Mouse (Mus musculus) stomach, postnatal 0 days (tissue): ENCODE results near the gene Prss35. TPM values are rescaled to one million over a fixed set of nuclear protein-coding genes. Genes with fewer than 3 reads are reported as not detected.

Experiments
- ATAC-seq: fragments of 200-750 bp; cut with Nextera tagmentation; 2 replicates; pipeline ENCODE4 v1.8.0; 2017; ENCODE audit not compliant: low FRiP score, low TSS enrichment
- DNase-seq: peaks from one replicate; pipeline ENCODE4 v3.0.0-alpha.2; 2016; ENCODE audit warnings: low spot score
- H3K27ac ChIP-seq: fragments of 300-500 bp; sonication (generic); replicated peaks from 2 replicates; pipeline ENCODE4 v1.5.1; 2014; ENCODE audit warnings: mild to moderate bottlenecking, control low read depth
- H3K27me3 ChIP-seq: fragments of 300-500 bp; sonication (generic); 2 replicates; pipeline ENCODE4 v1.6.1; 2014; ENCODE audit warnings: low read length; ENCODE audit not compliant: control insufficient read depth, insufficient read depth
- H3K36me3 ChIP-seq: fragments of 300-500 bp; sonication (generic); 2 replicates; pipeline ENCODE4 v1.6.1; 2014; ENCODE audit warnings: low read length, mixed read lengths; ENCODE audit not compliant: control insufficient read depth, insufficient read depth
- H3K4me1 ChIP-seq: fragments of 300-500 bp; sonication (generic); replicated peaks from 2 replicates; pipeline ENCODE4 v1.6.1; 2014; ENCODE audit warnings: antibody characterized with exemption; ENCODE audit not compliant: control insufficient read depth, insufficient read depth
- H3K4me2 ChIP-seq: fragments of 300-500 bp; sonication (generic); replicated peaks from 2 replicates; pipeline ENCODE4 v1.6.1; 2014; ENCODE audit warnings: low read depth, mild to moderate bottlenecking, control low read depth, moderate library complexity
- H3K4me3 ChIP-seq: fragments of 300-500 bp; sonication (generic); 2 replicates; pipeline ENCODE4 v1.5.1; 2014; ENCODE audit warnings: low read depth, low read length, control low read depth
- H3K9ac ChIP-seq: fragments of 300-500 bp; sonication (generic); 2 replicates; pipeline ENCODE4 v1.6.1; 2014; ENCODE audit warnings: mild to moderate bottlenecking, low read length, control low read depth, mixed read lengths
- H3K9me3 ChIP-seq: fragments of 300-500 bp; sonication (generic); 2 replicates; pipeline ENCODE4 v1.6.1; 2016; ENCODE audit warnings: low read length; ENCODE audit not compliant: control insufficient read depth
- CTCF ChIP-seq: IDR thresholded peaks from 2 replicates; pipeline ENCODE4 v1.5.1; 2016; ENCODE audit warnings: antibody characterized with exemption, low read depth, mild to moderate bottlenecking, moderate library complexity
- EP300 ChIP-seq: optimal IDR thresholded peaks from 2 replicates; pipeline ENCODE3; 2016; ENCODE audit warnings: antibody characterized with exemption
- WGBS: fragments of 180-500 bp; shearing (Covaris S2); extraction: QIAGEN DNeasy Blood & Tissue Kit; methylation state at CpG from one replicate; pipeline ENCODE4 v1.1.7; 2014; 5-methylcytosine and 5-hydroxymethylcytosine counted together
- polyA plus RNA-seq: library from polyadenylated mRNA; unstranded; fragments of >200 nt; fragmentation: Nextera tagmentation; extraction: Ambion mirVana; gene quantifications from 2 replicates; pipeline ENCODE4 v1.2.1, GENCODE M21; 2015

The Prss35 gene
- polyA plus RNA-seq: 3.9 and 4.6 TPM in 2 replicates

DNA sequence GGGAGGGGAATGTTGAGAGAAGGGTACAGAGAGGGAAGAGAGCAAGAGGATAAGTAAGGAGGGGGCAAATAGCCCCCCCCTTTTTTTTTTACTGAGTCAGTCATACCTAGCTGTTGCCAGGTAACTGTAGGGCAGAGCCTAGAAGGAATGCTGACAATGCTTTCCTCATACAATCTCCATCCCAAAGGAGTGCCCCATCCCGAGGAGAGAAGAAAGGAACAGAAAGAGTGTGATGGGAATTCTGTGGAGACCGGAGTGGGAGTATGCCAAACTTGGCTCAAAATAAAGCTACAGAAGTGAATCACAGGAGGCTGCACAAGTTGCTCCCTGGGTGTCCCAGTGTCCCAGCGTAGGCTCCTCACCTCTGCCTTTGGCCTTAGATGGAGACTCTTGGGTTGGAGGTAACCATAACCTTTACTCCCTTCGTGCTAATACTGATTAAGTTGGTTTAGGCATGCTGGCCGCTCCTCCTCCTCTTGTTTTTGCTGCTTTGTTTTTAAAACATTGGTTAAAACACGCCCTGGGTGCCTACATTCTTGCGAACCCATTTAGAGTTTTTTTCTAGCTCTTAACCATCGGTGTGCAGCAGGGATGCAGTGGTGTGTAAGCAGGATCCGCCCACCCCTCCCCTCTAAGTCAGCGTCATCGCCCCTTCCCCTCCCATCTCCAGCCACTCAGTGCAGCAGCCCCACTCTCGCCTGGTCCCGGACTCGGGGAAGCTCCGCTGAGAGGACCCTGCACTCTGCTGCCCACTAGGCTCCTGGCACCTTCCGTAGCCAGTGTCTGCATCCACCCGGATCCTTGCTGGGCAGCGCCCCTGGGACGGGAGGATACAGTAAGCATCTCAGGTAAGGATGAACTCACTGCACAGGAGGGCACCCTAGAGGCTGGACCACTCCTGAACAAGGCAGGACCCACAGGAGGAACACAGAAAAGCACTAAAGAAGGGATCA lies at the start of gene Prss35:
TSS of gene Prss35 (plus strand) at position 691 of the 953 bp plus-strand sequence.
- Histone ChIP-seq H3K27ac (no peak within 1 kb of the TSS), H3K4me3 (peak within 1 kb of the TSS; percentile 25), H3K4me1 (0 out of 2 replicates have a peak, but pooled peaks cover 2% of the 10 kb centered on the region), H3K9ac (no peak within 1 kb of the TSS), H3K36me3 (no peaks in the 10 kb centered on the region), H3K27me3 (no peaks in the 10 kb centered on the region), H3K4me2 (peak within 1 kb of the TSS; percentile 50), H3K9me3 (no peaks in the 10 kb centered on the region)
- 3% methylated on average over 19 of the region's 19 CpGs for WGBS
- DNase-seq: peak; percentile 31
- peak; percentile 69 for ATAC-seq
- TF ChIP-seq CTCF (peak; percentile 41), EP300 (no peak)

DNA sequence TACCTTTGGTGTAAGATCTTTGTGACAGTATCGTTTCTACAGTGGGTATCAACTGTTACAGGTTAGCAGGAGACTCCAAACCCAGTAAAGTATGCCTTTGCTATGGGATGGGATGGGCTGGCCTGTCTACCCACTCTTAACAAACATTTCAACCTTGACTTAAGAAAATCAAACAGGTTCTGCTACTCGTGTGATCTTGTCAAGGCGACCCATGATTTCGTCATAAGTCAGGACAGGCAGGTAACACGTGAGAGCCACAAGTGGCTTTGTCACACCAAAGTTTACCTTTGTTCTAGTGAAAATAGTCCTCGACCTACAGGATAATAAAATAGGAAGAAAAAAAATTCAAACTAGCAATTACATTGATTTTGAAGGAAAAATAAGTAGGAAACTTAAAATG lies 49.5 kb upstream of the Prss35 start:
- H3K27me3 ChIP-seq: no peaks in the 10 kb centered on the region
- H3K4me1 ChIP-seq: no peaks in the 10 kb centered on the region
- WGBS: 61% methylated on average over 6 of the region's 6 CpGs
- H3K4me3 ChIP-seq: no peak overlapping the region
- no peak overlapping the region for H3K4me2 ChIP-seq
- H3K9me3 ChIP-seq: no peaks in the 10 kb centered on the region
- no peaks in the 10 kb centered on the region for H3K36me3 ChIP-seq
- no peak for DNase-seq
- H3K27ac ChIP-seq: no peak overlapping the region
- H3K9ac ChIP-seq: no peak overlapping the region
- TF ChIP-seq CTCF: no peak
- no peak for TF ChIP-seq EP300
- ATAC-seq: no peak

DNA sequence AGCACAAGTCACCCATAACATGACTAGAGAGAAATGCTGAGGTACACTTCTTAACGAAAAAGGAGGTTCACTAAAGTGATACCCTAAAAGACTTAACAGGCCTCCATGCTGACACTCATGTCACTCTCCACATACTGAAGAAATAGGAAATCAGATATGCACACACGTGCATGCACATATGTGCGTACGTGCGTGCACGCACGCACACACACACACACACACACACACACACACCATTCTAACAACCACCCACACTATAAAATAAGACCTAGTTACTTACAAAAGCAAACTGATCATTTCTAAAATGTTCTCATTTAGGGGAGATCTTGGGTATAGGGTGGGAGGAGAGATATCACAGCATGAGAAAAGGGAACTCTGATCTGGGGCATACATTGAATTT lies 48.8 kb upstream of the Prss35 start:
- H3K9ac ChIP-seq: no peak overlapping the region
- 88% methylated on average over 7 of the region's 7 CpGs for WGBS
- H3K9me3 ChIP-seq: no peaks in the 10 kb centered on the region
- no peaks in the 10 kb centered on the region for H3K27me3 ChIP-seq
- no peak for ATAC-seq
- 0 out of 2 replicates have a peak overlapping the region, but pooled peaks have one; percentile 26 for H3K4me2 ChIP-seq
- TF ChIP-seq CTCF (no peak), EP300 (no peak)
- H3K4me3 ChIP-seq: peak overlapping the region; percentile 77
- H3K36me3 ChIP-seq: no peaks in the 10 kb centered on the region
- DNase-seq: no peak
- H3K27ac ChIP-seq: no peak overlapping the region
- H3K4me1 ChIP-seq: no peaks in the 10 kb centered on the region

DNA sequence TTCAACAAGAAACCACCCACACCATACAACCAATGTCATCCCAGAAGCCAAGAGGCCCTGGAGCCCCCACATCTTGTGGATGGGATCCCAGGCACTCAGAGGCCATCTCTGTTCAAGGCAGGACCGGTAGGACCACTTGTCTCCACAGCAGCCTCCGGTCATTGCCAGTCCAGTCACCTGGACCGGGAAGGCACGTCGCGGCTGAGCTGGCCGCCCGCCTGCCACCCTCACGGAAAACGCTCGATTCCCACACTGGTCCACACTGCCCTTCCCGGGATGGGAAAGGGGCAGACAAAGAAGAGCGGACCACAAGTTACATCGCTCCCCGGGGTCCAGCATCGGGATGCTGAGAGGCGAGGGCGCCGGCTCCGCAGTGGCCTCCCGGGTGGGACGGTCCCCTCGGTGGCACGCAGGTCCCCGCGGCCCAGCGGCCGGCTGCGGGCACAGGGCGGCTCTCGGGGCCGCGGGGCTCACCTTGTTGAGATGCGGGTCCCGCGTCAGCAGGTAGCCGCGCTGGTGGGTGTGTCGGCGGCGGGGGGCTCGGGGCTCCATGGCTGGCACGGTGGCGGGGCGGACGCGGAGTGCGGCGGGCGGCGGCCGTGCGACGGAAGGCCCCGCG lies 48.1 kb upstream of the Prss35 start:
- Histone ChIP-seq H3K4me3 (peak overlapping the region; percentile 77), H3K4me2 (peak overlapping the region; percentile 92), H3K9me3 (no peaks in the 10 kb centered on the region), H3K27me3 (no peaks in the 10 kb centered on the region), H3K27ac (peak overlapping the region; percentile 86), H3K4me1 (no peaks in the 10 kb centered on the region), H3K36me3 (no peaks in the 10 kb centered on the region), H3K9ac (peak overlapping the region; percentile 88)
- no peak for TF ChIP-seq EP300
- no peak for TF ChIP-seq CTCF
- DNase-seq (peak; percentile 47), ATAC-seq (peak; percentile 55)
- WGBS: 2% methylated on average over 44 of the region's 56 CpGs

DNA sequence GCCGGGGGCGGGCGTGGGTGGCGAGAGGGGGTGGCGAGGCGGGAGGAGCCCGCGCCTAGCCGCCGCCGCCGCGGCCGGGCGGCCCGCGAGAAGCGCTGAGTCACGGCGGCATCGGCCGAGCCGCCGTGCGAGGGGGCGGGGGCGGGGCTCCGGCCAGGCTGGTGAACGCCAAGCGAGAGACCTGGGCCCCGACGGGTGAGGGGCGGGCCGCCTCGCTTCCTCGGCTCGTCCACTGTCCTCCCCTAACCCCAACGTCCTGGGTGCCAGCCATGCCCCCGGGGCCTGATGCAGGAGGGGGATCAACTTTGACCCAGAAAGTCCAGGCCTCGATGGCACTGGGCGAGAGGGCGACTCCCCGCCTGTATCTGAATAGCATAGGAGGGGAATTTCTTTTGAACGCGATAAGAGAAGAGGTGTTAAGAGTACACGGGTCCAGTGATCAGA lies 47.6 kb upstream of the Prss35 start, which contains the start of gene Me1:
TSS of gene Me1 (minus strand) at position 136 of the 444 bp plus-strand sequence.
- Histone ChIP-seq H3K4me1 (no peaks in the 10 kb centered on the region), H3K4me2 (peak within 1 kb of the TSS; percentile 92), H3K9ac (peak within 1 kb of the TSS; percentile 88), H3K27ac (peak within 1 kb of the TSS; percentile 86), H3K27me3 (no peaks in the 10 kb centered on the region), H3K36me3 (no peaks in the 10 kb centered on the region), H3K4me3 (peak within 1 kb of the TSS; percentile 77), H3K9me3 (no peaks in the 10 kb centered on the region)
- ATAC-seq: peak; percentile 84
- no peak for TF ChIP-seq EP300
- TF ChIP-seq CTCF: no peak
- peak; percentile 78 for DNase-seq
- 1% methylated on average over 27 of the region's 46 CpGs for WGBS
